Mouse (Mus musculus): ENCODE results near the gene Kansl3.

GRCm38 (mm10) chr1:36302957-36303356 lies 66.0 kb downstream of the Kansl3 start:
- TF ChIP-seq CTCF (IDR thresholded peaks at IDR 0.05; ENCODE audit: low read depth, low read length) (no peak), POLR2A (IDR thresholded peaks at IDR 0.05; ENCODE audit: insufficient read depth, low read length) (no peak), EP300 (IDR thresholded peaks at IDR 0.05; ENCODE audit: insufficient read depth, low read depth, low read length) (no peak)
